Mouse (Mus musculus): ENCODE results near the gene Prkn.

- no peak for TF ChIP-seq CTCF (IDR thresholded peaks at IDR 0.05; ENCODE audit: extremely low read depth, insufficient read length, insufficient replicate concordance, low read depth, low read length)
- TF ChIP-seq POLR2A (IDR thresholded peaks at IDR 0.05; ENCODE audit: low read depth, low read length): no peak
Observed at GRCm38 (mm10) chr17:11117508-11117907, 277.3 kb downstream of the Prkn start.

Measured in small intestine, adult 2 months (tissue).